Mouse (Mus musculus) midbrain, embryonic 10.5 days (tissue): ENCODE measurements at regions not wholly inside any gene's neighbourhood (a gene's known extent, or its start where the extent isn't known, plus 50 kb on each side); places are given as distances from the start of the nearest gene placed in this dataset.

Experiments used
- DNase-seq: peaks from one replicate; pipeline ENCODE4 v3.0.0-alpha.2; 2017; ENCODE audit warnings: low spot score
- H3K27ac ChIP-seq: fragments of 300-500 bp; sonication (generic); replicated peaks from 2 replicates; pipeline ENCODE4 v1.5.1; 2016; ENCODE audit warnings: mild to moderate bottlenecking
- H3K27me3 ChIP-seq: fragments of 300-500 bp; sonication (generic); 2 replicates; pipeline ENCODE4 v1.6.1; 2016; ENCODE audit warnings: low read depth, mild to moderate bottlenecking; ENCODE audit not compliant: poor library complexity, severe bottlenecking
- H3K36me3 ChIP-seq: fragments of 300-500 bp; sonication (generic); 2 replicates; pipeline ENCODE4 v1.6.1; 2016; ENCODE audit warnings: mild to moderate bottlenecking, moderate library complexity
- H3K4me1 ChIP-seq: fragments of 300-500 bp; sonication (generic); 2 replicates; pipeline ENCODE4 v1.6.1; 2016
- H3K4me3 ChIP-seq: fragments of 300-500 bp; sonication (generic); 2 replicates; pipeline ENCODE4 v1.5.1; 2016; ENCODE audit warnings: mild to moderate bottlenecking, moderate library complexity
- H3K9me3 ChIP-seq: fragments of 300-500 bp; sonication (generic); replicated peaks from 2 replicates; pipeline ENCODE4 v1.6.1; 2016; ENCODE audit warnings: mild to moderate bottlenecking
- WGBS: fragments of 180-500 bp; shearing (Covaris S2); methylation state at CpG from one replicate; pipeline ENCODE4 v1.1.7; 2016; 5-methylcytosine and 5-hydroxymethylcytosine counted together

DNA sequence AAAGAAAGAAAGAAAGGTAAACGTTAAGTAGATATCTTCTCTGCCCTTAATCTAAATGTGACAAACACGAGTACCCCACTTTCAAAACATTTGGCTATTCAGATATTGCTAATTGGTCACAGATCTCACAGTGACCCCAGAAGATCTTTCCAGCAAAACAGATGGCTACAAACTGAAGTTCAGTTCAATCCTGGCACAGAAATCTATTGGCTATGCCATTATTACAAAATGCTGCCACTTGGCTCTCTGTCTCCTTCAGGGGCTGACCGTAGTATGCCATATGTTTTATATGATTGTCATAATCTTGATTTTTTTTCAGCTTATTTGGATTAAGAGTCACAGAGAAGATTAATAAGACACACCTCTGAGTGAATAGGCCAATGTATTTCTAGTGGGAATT, 873.2 kb downstream of the Slc22a22 start:
- Histone ChIP-seq H3K9me3 (no peaks in the 10 kb centered on the region), H3K27ac (no peak overlapping the region), H3K27me3 (no peaks in the 10 kb centered on the region), H3K36me3 (no peaks in the 10 kb centered on the region), H3K4me1 (peaks cover 4% of the 10 kb centered on the region), H3K4me3 (no peak overlapping the region)
- DNase-seq, result no peak
- WGBS, result 93% methylated on average over 3 of the region's 3 CpGs

DNA sequence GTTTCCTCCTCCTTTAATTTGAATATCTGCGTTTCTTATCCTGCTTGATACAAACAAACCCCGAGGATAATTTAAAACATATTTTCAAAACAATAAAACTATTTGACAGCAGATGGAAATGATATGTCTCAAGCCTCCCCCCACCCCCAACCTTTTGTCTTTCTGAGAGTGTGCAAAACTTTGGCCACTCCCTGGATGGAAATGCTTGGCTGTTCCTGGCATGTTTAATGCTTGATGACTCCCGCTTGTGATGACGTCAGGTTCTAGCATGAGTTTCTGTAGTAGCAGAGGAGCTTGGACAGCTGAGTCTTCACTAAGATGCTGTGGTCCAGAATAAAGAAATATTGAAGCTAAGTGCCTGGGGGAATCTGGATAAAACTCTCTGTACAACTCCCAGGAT, 884.8 kb downstream of the Slc22a22 start:
- Histone ChIP-seq H3K4me1 (no peaks in the 10 kb centered on the region), H3K27ac (no peak overlapping the region), H3K27me3 (no peaks in the 10 kb centered on the region), H3K9me3 (no peaks in the 10 kb centered on the region), H3K4me3 (no peak overlapping the region), H3K36me3 (no peaks in the 10 kb centered on the region)
- no peak for DNase-seq
- 86% methylated on average over 4 of the region's 4 CpGs for WGBS

DNA sequence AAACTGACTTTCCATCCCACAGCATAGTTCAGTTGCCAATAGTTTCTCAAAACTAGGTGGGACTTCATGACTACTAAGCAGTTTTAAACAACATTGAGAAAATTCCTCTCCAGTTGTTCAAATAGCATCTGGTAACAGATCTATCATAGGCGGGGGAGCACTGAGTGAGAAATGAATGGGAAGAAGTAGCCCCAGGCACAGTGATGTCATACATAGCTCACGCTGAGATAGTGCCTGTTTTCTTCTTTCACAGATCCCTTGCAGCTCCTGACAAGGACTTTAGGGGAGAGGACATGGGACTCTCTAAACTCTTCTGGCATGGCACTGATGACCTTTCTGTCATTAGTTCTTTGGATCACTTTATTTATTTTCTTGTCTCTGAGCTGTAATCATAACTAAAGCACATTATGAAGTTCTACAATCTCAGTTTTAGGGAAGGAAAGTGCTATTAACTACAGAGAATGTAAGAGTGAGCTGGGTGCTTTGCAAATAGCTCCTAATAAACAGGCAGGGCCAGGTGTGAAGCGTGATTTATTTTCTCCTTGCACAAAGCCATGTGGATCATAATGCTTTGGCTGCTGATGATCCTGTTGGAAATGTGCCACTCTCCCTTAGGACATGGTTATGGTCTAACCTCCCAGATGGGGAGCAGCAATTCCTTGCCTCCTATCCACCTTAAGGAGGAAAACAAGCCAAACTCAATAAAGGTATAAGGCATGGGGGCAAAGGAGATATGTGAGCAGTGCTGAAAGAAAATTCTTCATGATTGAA, 896.5 kb downstream of the Slc22a22 start:
- no peak overlapping the region for H3K27ac ChIP-seq
- no peaks in the 10 kb centered on the region for H3K27me3 ChIP-seq
- WGBS, result 76% methylated on average over 3 of the region's 3 CpGs
- no peaks in the 10 kb centered on the region for H3K9me3 ChIP-seq
- H3K4me1 ChIP-seq, result no peaks in the 10 kb centered on the region
- H3K4me3 ChIP-seq, result no peak overlapping the region
- no peaks in the 10 kb centered on the region for H3K36me3 ChIP-seq
- no peak for DNase-seq

DNA sequence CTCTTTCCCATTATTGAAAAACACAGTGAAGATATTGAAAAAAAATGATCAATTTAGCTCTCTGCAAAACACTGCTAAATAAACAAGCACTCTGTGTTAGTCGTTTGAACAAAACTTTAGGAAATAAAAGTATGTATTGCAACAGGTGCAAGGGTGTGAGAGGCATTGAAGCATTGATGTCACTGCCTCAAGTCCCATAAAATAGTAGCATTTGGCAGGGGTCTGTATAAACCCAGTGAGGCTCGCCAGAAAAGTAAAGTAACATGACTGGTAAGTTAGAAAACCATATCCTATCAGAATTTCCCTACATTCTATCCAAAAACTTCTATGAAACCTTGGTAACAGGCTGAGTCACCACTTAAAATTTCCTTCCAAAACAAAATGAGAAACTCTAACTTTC, 914.2 kb downstream of the Slc22a22 start:
- Histone ChIP-seq H3K36me3 (no peaks in the 10 kb centered on the region), H3K27ac (no peak overlapping the region), H3K4me1 (no peaks in the 10 kb centered on the region), H3K4me3 (no peak overlapping the region), H3K9me3 (no peaks in the 10 kb centered on the region), H3K27me3 (no peaks in the 10 kb centered on the region)
- no peak for DNase-seq
- 68% methylated on average over 2 of the region's 2 CpGs for WGBS

DNA sequence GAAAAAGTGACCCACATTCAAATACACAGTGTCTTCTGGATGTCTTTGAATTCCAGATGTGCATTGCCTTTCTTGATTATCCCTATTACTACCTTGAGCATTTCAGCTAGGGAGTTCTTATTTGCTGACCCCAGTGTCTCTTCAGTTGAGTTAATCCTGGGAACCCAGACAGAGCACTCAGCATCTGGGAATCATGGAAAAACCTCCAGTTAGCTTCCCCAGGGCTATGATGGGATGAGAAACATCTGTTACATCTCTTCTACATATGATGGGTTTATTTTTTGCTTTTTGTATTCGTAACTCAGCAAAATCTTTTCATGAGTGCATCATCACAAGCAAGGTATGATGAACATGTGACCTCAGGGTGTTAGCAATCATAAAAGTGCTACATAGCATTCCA, 914.6 kb downstream of the Slc22a22 start:
- no peak for DNase-seq

DNA sequence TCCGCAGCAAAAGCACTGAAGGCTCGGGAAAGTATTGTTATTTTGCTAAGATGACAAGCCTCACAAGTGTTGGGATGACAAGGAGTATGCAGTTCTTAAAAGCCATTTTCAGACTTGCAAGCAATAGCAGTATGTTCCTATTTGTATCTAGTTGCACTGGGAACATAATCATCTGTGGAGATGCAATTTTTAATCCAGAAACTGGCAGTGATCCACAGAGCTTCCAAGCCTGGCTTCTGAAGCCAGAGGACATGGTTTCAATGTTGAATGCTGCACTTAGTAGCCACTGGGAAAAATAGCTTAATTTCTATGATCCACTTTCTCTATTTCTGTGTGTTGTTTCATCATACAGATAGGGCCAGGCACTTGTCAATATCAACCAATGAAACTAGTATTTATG, 915.3 kb downstream of the Slc22a22 start:
- Histone ChIP-seq H3K9me3 (no peaks in the 10 kb centered on the region), H3K4me1 (no peaks in the 10 kb centered on the region), H3K36me3 (no peaks in the 10 kb centered on the region), H3K4me3 (no peak overlapping the region), H3K27ac (no peak overlapping the region), H3K27me3 (no peaks in the 10 kb centered on the region)
- WGBS, result 94% methylated on average over 2 of the region's 2 CpGs
- DNase-seq, result no peak

More for the DNA sequence above, 914.6 kb downstream of the Slc22a22 start:
- H3K9me3 ChIP-seq, result no peaks in the 10 kb centered on the region
- H3K36me3 ChIP-seq, result no peaks in the 10 kb centered on the region
- H3K4me1 ChIP-seq, result no peaks in the 10 kb centered on the region
- 76% methylated on average over 1 of the region's 1 CpGs for WGBS
- no peak overlapping the region for H3K4me3 ChIP-seq
- H3K27me3 ChIP-seq, result no peaks in the 10 kb centered on the region
- H3K27ac ChIP-seq, result no peak overlapping the region

DNA sequence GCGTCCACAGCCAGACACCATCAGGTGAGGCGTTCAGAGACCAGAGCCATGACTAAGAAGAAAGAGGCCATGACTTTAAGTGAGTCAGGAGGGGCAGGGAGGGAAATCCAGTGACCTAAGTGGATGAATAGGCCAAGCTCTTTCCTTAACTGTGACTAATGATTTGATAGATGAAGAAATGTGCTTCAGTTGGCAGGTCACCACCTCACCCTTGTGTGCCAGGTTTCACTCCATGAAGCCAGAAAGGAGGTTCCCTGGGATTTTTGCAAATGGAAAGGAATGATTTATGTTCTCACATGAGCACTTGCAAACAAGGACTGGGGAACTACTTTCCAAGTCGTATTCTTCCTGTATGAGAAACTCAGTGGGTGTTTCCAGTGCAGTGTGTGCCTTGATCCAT, 923.0 kb downstream of the Slc22a22 start:
- Histone ChIP-seq H3K27ac (no peak overlapping the region), H3K4me1 (no peaks in the 10 kb centered on the region), H3K27me3 (no peaks in the 10 kb centered on the region), H3K9me3 (no peaks in the 10 kb centered on the region), H3K36me3 (no peaks in the 10 kb centered on the region), H3K4me3 (no peak overlapping the region)
- WGBS, result 83% methylated on average over 3 of the region's 3 CpGs
- DNase-seq, result no peak

DNA sequence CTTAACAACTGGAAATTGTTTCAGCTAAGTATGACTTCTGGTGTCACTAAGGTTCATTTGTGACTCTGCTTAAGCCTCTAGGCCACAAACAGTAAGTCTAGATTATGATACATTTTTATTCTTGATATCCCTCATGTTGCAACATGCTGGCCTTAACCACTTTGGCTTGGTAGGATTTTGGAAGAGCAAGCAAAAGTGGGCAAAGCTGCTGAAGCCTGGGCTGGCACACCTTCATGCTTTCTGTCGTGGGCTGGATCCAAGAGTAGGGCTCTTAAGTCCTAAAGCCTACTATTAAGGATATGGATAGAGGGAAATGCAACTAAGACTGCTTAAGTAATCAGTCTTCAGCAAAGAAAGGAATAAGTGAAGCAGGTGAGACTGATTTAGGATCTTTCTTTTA, 923.6 kb downstream of the Slc22a22 start:
- Histone ChIP-seq H3K27ac (no peak overlapping the region), H3K4me1 (no peaks in the 10 kb centered on the region), H3K36me3 (no peaks in the 10 kb centered on the region), H3K4me3 (no peak overlapping the region), H3K9me3 (no peaks in the 10 kb centered on the region), H3K27me3 (no peaks in the 10 kb centered on the region)
- DNase-seq, result no peak
- 74% methylated on average over 1 of the region's 1 CpGs for WGBS

DNA sequence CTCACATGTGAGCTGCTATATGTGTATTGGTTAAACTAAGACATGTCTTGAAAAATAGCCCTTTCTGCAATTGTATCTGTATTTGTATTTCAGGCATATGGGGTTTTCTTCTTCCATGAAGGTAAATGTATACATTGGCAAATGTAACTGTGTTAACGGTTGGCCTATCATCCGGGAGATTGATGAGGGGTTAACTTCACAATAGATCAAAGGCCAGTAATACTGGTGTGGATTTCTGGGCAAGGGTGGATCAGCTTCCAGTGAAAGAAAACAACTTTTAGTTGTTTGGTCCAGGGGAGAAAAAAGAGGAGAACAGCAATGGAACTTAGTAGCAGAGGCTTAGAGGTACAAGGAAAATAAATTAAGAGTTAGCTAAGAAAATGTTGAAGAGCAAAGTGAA, 945.9 kb downstream of the Slc22a22 start:
- no peak for DNase-seq
- no peaks in the 10 kb centered on the region for H3K36me3 ChIP-seq
- WGBS, result 31% methylated on average over 2 of the region's 2 CpGs
- H3K4me3 ChIP-seq, result no peak overlapping the region
- no peak overlapping the region for H3K27ac ChIP-seq
- no peaks in the 10 kb centered on the region for H3K27me3 ChIP-seq
- H3K9me3 ChIP-seq, result no peaks in the 10 kb centered on the region
- H3K4me1 ChIP-seq, result no peaks in the 10 kb centered on the region

DNA sequence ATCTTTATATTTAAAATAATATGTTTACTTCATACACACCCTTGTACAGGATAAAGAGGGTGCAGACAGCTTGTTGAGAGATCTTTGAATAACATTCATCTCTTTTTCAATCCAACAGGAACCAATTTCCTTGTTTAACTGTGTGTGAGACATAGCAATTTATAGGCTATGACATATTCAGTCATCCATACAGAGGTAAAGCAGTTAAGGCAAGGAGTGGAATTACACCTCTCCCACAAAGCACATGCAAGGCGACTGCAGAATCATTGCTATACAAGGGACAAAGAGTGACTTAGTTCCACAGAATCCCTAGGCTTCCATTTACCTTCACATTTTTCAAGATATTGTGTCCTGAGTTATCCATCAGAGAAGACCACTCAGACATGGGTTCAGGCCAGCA, 959.0 kb downstream of the Slc22a22 start:
- H3K9me3 ChIP-seq, result no peaks in the 10 kb centered on the region
- no peak overlapping the region for H3K4me3 ChIP-seq
- H3K27ac ChIP-seq, result no peak overlapping the region
- no peaks in the 10 kb centered on the region for H3K27me3 ChIP-seq
- H3K4me1 ChIP-seq, result no peaks in the 10 kb centered on the region
- DNase-seq, result no peak
- no peaks in the 10 kb centered on the region for H3K36me3 ChIP-seq
- WGBS, result 88% methylated on average over 1 of the region's 1 CpGs

DNA sequence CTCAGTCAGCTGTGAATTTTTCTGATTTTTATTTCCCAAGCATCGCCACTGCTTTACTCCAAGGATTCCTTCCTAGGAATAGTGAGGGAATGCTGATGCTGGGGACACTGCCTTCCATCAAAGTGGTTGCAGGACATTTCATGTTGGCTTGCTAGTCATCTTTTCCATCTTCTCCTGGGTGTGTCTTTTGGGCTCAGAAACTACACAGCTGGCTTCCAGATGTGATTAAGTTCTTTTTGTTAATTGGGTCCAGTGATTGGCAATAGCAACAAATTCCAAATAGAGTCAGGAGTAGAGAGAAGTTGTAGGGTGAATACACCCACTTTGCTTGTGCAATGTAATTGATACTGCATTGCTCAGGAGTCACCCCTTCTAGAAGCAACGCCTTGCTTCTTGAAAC, 961.3 kb downstream of the Slc22a22 start:
- DNase-seq, result no peak
- 88% methylated on average over 2 of the region's 2 CpGs for WGBS
- no peak overlapping the region for H3K27ac ChIP-seq
- no peaks in the 10 kb centered on the region for H3K9me3 ChIP-seq
- H3K36me3 ChIP-seq, result no peaks in the 10 kb centered on the region
- no peaks in the 10 kb centered on the region for H3K4me1 ChIP-seq
- H3K4me3 ChIP-seq, result no peak overlapping the region
- H3K27me3 ChIP-seq, result no peaks in the 10 kb centered on the region

DNA sequence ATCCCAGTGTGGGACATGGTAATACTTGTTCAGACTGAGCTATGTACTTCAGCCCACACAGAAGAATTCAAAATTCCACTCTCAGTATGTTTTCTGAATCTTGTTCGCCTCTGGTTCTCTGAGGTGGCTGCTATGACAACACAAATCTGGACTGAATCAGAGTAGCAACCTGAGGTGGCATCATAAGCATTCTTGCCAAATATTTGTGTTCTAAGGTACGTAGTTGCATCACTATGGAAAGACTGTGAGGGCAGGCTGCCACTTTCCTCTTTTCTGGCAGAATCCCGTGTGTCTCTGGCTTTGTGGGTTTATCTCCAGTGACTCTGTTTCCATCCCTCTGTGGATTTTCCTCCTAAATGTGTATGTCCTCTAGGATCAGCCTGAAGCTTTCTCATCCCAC, 978.7 kb downstream of the Slc22a22 start:
- 81% methylated on average over 3 of the region's 3 CpGs for WGBS
- Histone ChIP-seq H3K4me3 (no peak overlapping the region), H3K36me3 (no peaks in the 10 kb centered on the region), H3K27ac (no peak overlapping the region), H3K27me3 (no peaks in the 10 kb centered on the region), H3K9me3 (no peaks in the 10 kb centered on the region), H3K4me1 (no peaks in the 10 kb centered on the region)
- DNase-seq, result no peak

DNA sequence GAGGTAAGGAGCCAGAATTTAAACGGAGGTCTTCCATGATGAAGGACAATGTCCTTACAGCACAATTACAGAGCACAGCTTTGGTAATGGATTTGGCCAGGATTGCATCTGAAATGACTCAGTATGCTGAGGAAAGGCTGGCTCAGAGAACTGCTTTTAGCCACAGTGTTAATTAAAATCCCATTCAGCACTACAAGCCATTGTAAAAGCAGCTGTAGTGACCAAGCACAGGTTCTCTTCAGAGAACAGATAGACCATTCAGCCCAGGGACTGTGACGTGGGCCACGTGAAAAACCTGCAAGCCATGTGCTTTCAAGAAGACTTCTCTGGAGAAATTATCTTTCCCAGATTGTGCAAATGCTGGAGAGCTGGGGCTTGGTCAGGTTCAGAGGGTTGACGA, 979.7 kb downstream of the Slc22a22 start:
- no peak for DNase-seq
- 76% methylated on average over 4 of the region's 4 CpGs for WGBS

DNA sequence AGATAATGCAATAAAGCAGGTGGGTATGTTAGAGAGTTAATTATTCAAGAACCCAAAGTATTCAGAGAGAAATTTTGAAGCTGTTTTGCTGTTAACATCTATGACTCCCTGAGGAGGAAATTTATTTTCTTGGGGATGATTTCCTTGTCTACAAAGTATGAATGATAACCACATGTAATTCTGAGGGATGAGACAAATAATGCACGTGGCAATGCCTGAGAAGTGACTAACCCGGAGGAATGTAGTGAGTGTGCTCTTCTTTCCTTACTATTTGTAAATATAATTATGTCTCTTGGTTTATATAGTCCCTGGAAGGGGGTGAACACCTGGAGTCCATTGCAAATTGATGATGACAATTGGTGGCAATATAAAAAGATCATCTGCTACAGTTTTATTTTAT, 981.1 kb downstream of the Slc22a22 start:
- 82% methylated on average over 2 of the region's 2 CpGs for WGBS
- Histone ChIP-seq H3K27ac (no peak overlapping the region), H3K27me3 (no peaks in the 10 kb centered on the region), H3K36me3 (no peaks in the 10 kb centered on the region), H3K4me3 (no peak overlapping the region), H3K4me1 (no peaks in the 10 kb centered on the region), H3K9me3 (no peaks in the 10 kb centered on the region)
- DNase-seq, result no peak

More for the DNA sequence above, 979.7 kb downstream of the Slc22a22 start:
- Histone ChIP-seq H3K27me3 (no peaks in the 10 kb centered on the region), H3K27ac (no peak overlapping the region), H3K4me1 (no peaks in the 10 kb centered on the region), H3K36me3 (no peaks in the 10 kb centered on the region), H3K4me3 (no peak overlapping the region), H3K9me3 (no peaks in the 10 kb centered on the region)
